Mouse (Mus musculus): ENCODE measurements around the gene Cfap61.
A peak's percentile ranks its signal among the peaks of the same experiment; 100 is the strongest.

The Cfap61 gene

DNA sequence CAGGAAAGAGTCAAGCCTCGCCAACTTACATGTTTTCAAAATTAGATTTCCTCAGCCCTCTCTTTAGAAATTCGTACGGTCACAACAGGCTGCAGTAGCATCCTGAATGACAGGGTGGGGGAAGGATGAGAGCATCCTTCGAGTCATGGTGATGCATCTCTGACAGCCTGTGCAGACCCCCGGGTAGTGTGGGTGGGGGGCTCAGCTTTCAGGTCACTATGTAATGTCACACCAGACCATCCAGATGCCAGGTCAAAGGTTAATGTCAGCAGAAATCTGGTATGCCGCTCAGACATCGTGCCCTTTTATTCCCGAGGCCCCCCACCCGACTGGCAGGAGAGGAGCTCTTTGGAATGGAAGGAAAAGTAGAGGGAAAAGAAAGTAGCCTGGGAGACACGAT, 15.7 kb downstream of the Cfap61 start:
- no peak for DNase-seq

DNA sequence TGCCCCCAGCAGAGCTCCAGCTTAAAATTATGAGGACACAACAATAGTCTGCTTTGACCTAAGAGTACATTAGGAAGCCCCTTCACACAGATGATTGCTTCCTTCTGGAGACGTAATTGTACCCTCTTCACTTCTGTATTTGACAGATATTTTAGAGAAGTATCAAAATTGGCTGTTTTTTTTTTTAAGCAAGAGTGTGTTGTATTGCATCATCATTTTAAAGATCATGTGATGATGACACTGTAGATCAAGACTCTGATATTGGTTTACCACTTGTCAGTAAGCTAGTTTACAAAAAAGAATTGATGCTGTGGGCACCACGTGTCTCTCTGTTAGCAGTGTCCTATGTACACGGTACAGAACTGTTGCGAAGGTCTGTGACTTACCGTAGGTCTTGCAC, 18.1 kb downstream of the Cfap61 start:
- no peak for DNase-seq

DNA sequence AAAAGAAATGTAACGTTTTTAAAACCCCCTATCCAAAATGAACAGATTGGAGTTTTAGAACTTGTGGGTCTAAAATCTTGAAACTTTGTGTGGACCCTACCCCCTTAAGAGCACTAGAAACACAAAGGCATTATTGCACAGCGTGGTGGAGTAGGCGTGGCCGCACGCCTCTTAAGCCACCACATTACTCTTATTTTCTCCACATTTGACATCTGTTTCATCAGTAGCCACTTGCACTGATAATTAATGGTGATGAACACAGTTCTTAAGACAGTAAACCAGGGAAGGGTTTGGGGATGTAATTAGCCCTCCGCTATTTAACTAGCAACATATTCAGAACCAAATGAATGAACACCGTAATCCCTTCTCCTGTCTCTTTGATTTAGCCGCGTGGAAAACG, 21.3 kb downstream of the Cfap61 start:
- no peak for DNase-seq

DNA sequence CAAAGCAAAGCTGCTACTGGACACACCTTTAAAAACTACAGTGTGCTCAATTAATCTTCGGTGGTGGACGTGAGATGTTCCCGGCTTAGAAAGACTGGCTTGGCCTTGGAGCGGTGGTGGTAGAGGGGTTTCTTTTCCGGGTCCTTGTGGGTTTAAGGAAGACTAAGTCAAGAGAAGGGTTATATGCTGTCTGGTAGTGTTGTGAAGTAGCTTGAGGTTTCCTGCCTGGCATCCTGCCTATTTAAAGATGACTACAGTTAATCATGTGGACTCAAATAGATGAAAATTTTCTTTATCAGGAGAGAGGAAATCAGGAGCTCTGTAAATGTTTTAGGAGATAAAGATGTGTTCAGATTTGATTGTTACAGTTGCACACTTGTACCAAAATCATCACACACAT, 21.7 kb downstream of the Cfap61 start:
- DNase-seq, result no peak

DNA sequence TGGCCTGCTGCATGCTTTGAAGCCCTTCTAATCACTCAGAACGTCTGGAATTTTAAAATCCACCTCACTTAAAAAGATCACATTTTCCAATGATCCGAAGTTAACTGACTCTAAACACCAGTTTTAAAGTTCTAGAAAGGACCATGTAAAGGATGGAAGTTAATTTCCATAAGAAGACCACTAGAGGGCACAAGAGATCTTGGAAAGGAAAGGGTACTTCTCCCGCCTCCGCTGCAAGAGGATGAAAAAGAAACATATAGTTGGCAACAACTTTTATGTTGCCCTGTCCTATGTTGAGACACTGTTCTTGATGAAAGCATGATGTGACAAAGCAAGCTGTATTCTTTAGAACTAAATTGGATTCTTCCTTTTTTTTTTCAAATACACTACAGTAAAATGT, 22.9 kb downstream of the Cfap61 start:
- DNase-seq, result peak in 1 of 2 experiments; percentile 25

DNA sequence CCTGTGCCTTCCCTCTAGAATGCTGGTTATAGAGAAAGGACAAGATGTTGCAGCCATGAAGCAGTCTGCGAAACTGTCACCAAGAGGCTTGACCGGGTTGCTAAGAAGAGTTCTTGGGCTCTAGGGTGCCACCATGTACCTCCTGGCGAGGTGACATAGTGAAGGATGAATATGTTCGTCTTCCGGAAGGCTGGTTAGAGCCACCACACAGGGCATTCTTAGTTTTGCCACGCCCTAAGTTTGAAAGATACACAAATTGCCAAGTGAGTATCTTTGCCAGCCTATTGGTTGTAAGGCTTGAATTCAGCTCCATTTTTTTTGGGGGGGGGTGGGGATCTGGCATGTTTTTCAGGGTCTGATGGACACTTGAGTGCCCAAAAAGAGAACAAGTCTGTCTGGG, 23.5 kb downstream of the Cfap61 start:
- DNase-seq, result no peak

DNA sequence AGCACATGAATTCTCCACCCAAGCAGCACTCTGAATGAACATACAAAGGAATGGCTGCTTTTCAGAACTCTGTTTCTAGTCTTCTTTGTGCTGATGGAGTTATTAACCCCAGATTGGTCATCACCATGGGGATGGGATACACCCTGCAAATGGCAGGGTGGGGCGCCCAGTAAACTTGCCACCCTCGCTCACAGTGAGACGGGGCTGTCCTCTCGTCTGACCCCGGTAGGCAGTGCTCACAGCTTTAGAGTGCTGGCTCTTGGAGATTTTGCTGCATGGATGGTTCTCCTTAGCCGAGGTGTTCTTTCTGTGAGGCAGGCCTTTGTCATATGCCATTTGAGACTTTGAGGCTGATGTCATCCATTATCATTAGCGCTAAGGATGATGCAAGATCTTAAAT, 24.0 kb downstream of the Cfap61 start:
- DNase-seq, result no peak

DNA sequence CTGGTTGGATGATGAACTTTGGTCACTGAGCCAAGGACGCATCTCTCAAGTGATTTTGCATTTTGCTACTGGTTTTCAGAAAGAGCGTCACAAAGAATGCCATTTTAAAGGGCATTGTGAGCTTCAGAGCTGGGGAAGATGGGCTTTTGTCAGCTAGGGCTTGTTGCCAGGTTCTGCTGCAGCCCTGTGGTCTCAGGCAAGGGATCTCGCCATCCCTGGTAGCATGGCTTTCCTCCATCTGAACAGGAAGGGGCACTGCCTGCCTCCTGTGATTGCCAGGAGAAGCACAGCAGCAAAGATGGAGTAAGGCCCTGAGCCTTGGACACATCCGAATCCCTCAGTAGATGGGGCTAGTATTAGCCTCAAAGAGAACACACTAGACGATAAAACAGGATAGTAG, 27.3 kb downstream of the Cfap61 start:
- no peak for DNase-seq

DNA sequence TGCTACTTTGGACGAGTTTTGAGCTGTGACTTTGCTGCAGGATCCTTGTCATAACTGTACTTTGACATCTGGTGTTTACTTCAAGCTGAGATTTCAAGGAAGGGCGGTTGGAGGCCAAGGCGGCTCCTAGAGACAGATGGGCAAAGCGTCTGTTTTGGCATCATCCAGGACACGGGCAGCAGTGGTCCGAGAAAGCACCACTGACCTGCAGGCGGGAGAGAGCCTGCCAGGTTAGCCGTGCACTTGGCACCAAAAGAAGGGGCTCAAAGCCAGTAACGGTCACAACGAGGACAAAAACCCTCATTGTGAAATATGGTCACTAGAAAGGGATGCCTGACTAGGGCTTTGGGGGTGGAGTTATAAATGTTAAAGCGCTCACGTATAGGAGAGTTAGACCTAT, 36.2 kb downstream of the Cfap61 start:
- peak; percentile 86 to 87 for DNase-seq

DNA sequence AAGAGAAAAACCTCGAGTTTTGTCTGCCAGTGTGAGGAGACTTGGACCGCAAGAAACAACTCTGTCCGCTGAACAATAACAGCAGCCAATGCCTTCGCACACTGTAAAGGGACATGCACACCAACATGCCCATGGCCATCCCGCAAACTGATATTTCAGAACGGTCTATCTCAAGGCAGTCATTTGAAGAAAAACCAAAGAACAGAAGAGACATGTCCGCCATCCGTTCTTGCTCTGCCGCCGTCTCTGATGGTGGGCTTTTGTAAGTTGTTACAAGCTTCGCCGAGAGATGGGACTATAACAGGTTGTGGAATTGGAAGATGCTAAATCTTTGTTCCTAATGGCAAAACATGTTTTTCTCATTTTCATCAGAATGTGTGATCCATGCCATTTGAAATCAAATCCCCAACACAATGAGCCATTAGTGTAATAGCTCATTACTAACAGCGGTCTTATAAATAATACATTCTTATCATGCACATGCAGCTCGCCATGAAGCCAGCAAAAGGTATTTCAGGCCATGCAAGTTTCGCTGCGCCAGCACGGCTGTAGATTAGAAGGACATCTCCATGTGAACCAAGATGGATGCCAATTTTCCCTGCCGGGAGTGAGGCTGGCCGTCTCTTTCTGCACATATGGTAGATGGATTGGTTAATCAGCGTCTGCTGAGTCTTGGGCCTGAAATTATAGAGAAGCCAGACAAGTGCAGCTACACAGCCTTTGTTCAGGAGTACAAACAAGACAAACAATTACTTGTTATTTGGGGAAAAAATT, 36.8 kb downstream of the Cfap61 start:
- DNase-seq, result peak; percentile 82 to 84

DNA sequence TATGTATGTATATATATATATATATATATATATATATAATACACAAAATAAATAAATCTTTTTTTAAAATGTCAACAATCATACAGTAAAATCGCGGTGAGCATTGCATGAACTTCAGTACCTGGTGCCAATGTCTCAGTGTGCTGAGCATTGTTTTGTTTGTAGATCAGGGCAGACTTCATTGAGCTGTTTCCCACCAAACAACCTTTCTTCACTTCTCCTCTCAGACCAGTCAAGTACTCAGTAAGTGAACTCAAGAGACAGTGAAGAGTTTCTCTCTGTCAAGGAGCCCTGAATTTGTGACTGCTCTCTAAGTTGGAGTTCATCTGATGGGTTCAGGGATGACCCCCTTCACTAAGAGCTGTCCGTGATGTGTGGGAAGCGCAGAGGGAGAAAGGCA, 38.0 kb downstream of the Cfap61 start:
- DNase-seq, result no peak

DNA sequence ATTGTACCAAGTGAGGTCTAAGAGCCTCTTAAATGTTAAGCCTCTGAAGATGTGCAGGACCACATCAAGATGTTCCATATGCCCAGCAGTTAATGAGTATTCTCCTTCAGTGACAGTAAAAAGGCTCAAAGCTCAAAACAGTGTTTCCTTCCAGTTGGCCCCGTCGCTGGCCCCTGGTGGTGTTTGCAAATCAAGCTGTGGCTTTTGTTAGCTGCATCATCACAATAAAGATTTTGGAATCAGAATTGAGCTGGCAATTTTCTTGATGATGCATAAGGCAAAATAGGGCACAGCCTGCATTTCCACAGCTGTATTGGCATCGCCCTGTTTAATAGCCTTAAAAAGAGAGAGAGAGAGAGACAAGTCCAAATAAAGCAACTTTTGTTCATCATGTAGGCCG, 45.0 kb downstream of the Cfap61 start:
- DNase-seq, result no peak

DNA sequence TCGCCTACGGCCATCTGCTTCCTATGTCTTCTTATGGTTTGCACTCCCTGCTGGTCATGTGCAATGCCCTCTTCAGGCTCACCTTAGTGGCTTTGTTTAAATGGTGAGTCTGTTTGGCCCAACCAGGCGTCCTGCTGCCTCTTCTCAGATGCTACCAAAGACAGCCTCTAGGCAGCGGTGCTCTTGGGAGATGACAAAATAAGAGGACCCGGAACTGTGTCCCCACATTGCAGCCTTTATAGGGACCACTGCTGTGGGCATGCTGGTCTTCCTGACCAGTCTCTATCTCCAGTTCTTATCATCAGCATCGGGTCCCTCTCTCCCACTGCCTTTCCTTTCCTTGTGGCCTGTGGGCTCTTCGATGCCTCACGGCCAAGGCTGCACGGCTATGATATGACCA, 46.3 kb downstream of the Cfap61 start:
- no peak for DNase-seq

DNA sequence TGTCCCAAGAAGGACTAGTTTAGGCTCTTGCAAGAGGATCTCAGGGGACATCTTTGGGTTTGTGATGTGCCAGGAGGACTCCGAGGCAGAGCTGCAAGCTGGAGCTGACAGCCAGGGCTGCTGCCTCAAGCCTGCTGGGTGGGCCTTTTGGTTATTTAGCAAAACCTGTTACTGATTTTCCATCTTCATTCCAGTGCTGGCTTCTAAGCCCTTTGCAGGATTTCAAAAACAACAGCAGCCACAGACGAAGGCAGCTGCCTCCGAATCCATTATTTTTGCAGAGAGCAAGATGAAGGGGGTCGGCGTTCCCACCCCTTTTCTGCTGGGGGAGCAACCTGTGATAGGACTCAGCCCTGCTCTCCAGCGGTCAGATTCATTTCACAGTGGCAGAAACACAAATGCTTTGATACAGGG, 47.1 kb downstream of the Cfap61 start:
- DNase-seq, result no peak

DNA sequence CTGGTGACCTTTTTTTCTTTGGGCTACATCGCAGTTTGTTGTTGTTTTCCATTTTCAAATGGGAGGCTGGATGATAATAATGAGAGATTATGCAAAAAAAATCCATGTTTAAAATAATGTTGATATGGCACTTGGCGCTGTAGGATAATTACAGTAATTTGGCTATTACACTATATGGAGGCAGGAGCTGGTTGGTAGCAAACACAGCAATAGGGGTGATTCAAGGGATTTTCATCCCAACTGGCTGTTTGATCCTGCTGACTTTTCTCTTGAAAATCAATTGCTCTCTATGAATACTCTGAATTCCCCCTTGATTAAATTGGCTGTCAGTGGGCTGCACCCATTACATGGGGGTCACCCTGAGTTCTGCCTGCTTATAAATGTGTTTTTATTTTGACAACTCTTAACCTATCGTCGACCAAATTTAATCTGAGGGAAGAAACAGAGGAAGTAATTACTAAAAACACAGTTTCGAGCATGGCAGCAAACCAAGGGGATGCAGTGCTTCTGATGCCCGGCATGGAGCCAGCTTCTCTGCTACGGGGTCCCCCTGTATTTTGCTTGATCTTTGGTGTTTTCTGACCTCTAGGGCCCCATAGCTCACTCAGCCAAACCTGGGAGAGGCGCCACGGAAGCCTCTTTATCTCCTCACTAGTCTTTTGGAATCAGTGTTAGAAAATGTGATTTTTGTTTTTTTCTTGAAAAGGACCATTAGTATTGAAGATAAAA, 47.9 kb downstream of the Cfap61 start:
- no peak for DNase-seq

DNA sequence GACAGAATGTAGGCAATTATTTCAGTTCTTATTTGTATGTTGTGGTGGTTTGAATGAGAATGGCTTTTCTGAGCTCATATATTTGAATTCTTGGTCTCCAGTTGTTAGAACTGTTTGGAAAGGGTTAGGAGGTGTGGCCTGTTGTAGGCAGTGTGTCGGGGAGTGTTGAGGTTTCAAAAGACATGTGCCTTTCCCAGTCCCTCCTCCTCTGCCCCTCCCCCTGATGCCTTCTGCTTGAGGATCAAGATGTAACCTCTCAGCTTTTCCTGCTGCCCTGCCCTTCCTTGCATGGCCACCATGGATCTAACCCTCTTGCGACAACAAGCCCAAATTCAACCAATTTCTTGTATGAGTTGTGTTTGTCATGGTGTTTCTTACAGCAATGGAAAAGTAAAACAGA, 53.2 kb downstream of the Cfap61 start:
- DNase-seq, result no peak

DNA sequence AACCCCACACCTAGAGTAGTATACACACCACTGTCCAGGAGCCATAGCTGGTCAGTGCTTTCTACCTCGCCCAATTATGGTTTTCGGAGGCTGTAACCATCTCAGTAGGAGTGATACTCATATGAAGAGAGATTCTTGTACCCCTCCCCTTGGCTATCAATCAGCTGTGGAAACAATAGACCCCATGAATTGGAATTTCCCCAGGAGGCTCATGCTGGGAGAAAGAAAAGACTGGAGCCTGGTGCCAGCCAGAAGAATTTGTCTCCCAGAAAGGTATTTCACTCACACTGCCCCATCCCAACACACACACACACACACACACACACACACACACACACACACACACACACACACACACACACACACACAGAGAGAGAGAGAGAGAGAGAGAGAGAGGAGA, 55.9 kb downstream of the Cfap61 start:
- DNase-seq, result no peak

DNA sequence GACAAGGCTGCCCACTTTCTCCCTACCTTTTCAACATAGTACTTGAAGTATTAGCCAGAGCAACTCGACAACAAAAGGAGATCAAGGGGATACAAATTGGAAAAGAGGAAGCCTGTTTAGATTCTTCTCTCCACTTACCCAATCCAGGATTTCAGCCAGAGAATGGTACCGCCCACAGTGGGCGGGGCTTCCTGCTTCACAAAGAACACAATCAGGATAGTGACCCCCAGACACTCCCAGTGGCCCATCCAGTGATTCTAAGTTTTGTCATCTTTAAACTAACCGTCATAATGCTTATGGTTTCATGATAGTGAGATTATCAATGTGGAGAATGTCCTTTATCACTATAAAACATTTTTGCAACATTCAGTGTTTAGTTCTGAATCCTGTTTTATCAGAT, 61.9 kb downstream of the Cfap61 start:
- DNase-seq, result no peak

DNA sequence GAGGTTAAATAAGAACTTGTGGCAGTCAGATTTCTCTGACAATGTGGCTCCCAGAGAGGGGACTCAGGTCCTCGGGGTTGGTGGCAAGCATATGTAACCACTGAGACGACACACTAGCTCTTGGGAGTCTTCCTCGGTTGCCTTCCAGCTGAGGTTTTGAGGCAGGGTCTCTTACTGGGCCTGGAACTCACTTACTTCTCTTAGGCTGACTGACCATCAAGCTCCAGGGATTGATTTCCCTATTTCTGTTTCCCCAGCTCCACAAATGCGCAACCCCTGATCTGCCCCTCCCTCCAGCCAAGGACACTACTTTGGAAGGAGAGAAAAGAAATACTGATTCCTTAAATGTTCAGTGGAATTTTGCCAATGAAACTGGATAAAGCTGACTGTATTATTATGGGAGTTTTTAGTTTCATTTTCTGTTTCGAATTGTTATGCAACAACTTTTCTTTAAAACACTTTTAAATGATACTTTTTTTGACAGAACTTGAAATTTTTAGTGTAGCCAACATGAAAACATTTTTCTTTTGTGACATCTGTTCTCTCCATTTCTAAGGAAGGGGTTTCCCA, 63.5 kb downstream of the Cfap61 start:
- DNase-seq, result no peak

DNA sequence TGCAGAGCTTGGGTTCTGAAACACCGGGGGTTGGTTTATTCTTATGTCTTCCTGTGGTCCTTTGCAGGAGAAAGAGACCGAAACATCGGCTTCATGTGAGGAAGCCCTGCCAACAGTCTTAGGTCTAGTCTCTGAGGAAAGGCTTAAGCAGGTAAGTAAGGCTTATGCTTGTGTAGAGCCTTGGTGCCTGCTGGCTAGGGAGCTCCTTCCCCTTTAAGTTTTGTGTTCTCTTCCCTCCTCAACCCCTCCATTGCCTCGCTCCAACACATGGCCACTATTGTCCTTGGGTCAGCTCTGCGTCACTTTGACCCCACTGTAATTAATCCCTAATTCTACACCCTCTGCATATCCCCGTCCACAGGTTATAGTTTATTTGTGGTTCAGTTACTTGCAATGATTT, 74.2 kb downstream of the Cfap61 start:
- no peak for DNase-seq

DNA sequence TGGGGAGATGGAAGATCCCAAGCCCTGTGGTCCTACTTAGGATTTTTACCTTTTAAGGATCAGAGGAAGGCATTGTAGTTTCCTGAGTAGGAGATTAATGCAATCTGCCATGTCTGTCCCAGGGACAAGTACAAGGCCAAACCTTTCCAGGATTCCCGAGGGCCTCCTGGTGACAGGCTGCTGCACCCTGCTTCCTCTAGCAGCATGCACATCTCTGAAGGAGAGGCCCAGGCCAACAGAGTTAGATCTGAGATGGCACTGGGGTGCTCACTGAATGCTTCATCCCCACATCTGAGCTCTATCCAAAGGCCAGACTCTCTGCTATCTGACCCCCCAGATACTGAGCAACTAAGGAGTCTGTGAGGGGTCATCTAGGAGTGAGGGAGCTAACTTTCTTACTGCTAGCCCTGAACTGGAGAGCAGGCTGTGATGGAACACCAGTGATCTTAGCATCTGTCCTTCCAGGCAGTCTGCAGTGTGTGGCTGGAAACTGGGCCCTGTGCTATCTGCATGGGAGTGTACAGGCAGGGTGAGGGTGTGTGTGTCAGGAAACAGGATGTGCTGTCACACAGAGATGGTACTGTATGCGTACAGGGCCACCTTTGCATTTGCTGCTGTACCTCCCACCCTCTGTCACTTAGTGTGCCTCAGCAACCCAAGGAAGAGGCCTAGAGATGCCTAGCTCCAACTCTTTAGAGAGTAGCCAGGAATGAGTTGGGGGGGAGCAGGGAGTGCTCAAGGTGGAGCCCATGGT, 75.2 kb downstream of the Cfap61 start:
- DNase-seq, result no peak

DNA sequence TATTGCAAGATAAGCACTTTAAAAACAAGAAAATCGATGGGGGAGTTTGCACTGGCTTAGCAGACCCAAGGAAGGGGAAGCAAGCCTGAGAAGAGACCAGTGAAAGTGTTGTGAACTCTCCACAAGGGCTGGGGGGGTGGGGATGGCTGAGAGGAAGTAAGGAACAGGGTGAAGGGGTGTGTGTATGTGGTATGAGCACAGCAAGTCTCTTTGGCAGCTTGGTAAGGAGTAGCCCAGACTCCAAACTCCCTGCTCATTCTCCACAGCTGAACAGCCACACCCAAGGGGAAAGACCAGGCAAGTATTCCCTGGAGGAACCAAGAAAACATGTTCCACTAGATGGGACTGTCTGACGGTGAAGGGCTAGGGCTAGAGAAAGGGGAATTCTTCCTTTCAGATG, 76.2 kb downstream of the Cfap61 start:
- DNase-seq, result no peak

DNA sequence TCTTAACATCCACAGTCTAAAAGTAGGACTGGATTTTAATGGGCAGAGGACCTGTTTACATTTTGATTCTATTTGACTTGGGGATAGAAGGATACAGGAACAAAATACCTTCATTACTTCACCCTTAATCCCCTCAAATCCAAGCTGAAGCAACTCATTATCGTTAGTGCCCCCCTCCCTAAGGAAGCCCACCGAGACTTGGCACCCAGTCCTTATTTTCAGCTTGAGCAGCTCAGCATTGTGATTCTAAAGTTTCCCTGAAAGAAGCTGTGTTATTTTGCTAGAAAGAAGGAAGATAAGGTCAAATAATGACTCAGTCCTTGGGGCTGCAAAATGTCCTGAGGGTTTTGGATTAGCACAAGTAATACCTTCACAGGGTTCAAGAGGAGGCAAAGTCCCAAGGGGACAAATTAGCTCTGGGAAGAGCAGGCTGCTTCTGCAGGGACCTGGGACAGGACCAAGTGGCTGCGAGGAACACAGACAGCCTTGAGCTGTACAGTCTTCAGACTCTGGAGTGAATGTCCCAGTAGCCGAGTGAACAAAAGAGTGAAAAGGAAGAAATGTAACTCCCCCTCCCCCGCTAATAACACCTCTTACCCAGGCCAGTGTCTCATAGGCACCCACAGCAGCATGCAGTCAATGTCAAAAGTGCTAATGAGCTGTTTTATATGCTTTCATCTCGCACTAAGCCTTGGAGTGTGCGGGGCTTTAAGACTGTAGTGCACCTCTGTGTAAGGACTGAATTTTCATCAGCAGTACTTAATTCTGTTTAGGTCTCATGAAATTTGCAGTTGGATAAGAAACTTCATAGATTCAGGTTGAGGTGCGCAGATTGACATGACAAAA, 81.0 kb downstream of the Cfap61 start:
- DNase-seq, result no peak
